Mouse (Mus musculus): ENCODE data around the gene Stx1b. TPM values are rescaled to one million over a fixed set of nuclear protein-coding genes. Genes with fewer than 3 reads are reported as not detected.
"Not testable (repeated sequence)": the region's sequence is repeated elsewhere in the genome, so short reads cannot be mapped to it uniquely, and the experiment has no call there.

The Stx1b gene
- total RNA-seq (2021): 100 to 1,000 TPM; 329 to 362 TPM

DNA sequence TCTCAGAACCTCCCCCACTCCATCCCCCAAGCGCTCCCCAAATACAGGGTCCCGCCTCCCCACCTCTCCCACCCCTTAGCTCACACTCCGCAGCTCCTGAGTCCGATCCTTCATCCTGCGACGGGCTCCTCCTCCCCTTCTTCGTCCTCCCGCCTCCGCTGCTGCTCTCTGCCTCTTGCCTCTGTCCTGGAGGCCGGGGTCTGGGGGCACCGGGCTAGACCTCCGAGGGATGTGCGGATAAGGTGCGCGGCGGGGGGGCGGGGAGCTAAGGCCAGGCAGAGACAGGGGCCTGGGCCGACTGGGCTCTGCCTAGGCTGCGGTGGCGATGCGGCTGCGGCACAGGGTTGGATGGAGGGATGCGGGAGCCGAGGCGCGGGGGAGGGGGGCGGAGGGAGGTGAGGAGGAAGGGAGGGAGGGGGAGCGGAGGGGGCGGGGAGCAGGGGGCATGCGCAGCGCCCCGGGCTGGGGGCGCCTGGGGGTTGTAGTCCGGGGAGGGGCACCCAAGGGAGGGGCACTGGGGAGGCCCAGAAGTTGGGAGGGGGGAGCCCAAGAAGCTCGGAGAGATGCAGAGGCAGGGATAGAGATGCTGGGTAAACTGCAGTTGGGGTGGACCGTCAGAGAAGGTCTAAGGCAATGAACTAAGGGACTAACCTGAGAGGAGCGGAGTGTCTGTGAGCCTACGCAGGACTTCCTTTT is at the start of gene Stx1b, which contains the start of gene Stx4a:
Gene Stx1b (minus strand): TSS at position 374 of the 696 bp plus-strand sequence.
Gene Stx4a (plus strand): TSS at position 119 of the 696 bp plus-strand sequence.
- peak in 1 of 2 experiments; percentile 64 for DNase-seq (ENCODE audit: extremely low spot score in 1 of 2, low spot score in 1 of 2)

GRCm38 (mm10) chr7:127870136-127870821 is 45.9 kb upstream of the Stx1b start:
- no peak for DNase-seq (ENCODE audit: extremely low spot score in 1 of 2, low spot score in 1 of 2)

DNA sequence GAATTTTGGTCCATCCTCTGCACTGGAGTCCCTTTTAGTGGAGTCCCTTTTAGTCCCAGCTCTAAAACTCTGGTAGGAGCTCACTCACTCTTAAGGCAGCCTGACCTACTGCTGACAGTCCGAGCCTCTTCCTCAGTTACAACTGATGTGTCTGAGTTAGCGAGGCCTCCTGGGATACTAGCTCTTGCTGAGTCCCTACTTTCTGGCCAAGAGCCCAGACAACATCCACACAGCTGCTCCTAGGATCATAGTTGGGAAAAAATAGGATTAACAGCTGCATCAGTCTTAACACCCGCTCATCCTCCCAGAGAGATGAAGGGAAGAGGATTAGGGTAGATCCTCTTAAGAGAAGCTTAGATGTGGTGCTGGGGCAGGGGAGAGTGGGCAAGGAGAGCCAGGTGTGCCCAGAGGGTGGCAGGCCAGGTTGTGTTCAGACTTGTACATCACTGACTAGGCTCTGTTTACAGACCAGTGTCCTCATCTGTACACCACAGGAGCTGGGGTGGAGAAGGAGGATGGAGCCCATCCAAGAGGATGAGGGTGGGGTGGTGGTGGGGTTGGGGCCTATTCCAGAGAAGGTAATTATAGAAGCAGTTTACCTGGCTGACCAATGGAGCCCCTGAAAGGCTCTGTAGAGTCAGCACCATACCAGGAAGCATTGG is 44.9 kb upstream of the Stx1b start:
- DNase-seq (ENCODE audit: extremely low spot score in 1 of 2, low spot score in 1 of 2): no peak

- DNase-seq (ENCODE audit: extremely low spot score in 1 of 2, low spot score in 1 of 2): no peak
Observed at GRCm38 (mm10) chr7:127867641-127868040, 43.3 kb upstream of the Stx1b start.

DNA sequence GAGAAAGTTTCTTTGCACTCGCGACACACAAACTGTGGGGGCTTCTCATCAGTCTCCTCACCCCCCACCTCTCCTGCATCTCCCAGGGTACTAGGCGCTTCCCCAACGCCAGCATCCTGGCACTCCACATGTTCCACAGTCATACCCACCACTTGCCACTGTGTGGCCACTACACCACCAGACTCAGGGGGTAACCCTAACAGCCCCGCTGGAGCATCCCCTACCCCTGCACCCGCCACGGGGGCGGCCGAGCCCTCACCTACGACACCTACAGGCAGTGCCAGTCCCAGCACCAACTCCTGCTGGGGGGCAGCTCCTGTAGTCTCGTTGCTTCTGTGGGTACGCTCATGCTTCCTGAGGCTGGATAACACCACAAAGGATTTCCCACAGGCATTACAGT is 42.1 kb upstream of the Stx1b start:
- no peak for DNase-seq (ENCODE audit: extremely low spot score in 1 of 2, low spot score in 1 of 2)

- DNase-seq (ENCODE audit: extremely low spot score in 1 of 2, low spot score in 1 of 2): no peak
Observed at GRCm38 (mm10) chr7:127858258-127858657, 33.9 kb upstream of the Stx1b start.

- no peak for DNase-seq (ENCODE audit: extremely low spot score in 1 of 2, low spot score in 1 of 2)
Observed at GRCm38 (mm10) chr7:127850906-127851305, 26.6 kb upstream of the Stx1b start.

- DNase-seq (ENCODE audit: extremely low spot score in 1 of 2, low spot score in 1 of 2): no peak
Observed at GRCm38 (mm10) chr7:127849973-127850875, 25.9 kb upstream of the Stx1b start.

DNA sequence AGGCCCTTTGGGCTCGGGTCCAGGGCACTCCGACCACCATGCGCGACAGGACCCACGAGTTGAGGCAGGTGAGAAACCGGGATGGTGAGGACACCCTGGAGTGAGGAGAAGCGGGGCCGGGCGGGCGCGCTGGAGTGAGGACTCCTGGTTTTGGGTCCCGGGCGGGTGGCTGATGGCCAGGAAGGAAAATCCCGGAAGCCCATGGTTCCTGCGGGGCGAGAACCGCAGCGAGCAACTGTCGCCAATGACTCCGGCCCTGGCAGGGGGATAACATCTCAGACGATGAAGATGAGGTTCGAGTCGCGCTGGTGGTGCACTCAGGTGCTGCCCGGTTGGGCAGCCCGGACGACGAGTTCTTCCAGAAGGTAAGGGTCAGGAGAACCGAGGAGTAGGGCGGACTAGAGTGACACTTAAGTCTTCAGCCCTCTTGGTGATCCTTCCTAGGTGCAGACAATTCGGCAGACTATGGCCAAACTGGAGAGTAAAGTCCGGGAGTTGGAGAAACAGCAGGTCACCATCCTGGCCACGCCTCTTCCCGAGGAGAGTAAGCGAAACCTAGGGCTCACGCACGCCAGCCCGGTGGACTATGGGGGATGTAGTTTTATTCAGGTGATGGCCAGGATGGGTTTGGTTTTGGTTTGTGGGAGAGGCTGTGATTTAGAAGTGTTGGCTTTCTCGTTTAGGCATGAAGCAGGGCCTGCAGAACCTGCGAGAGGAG is 17.8 kb upstream of the Stx1b start:
- DNase-seq (ENCODE audit: extremely low spot score in 1 of 2, low spot score in 1 of 2): peak; percentile 39 to 59

- DNase-seq (ENCODE audit: extremely low spot score in 1 of 2, low spot score in 1 of 2): peak; percentile 82 to 88
Observed at GRCm38 (mm10) chr7:127841340-127842000, 17.1 kb upstream of the Stx1b start.

DNA sequence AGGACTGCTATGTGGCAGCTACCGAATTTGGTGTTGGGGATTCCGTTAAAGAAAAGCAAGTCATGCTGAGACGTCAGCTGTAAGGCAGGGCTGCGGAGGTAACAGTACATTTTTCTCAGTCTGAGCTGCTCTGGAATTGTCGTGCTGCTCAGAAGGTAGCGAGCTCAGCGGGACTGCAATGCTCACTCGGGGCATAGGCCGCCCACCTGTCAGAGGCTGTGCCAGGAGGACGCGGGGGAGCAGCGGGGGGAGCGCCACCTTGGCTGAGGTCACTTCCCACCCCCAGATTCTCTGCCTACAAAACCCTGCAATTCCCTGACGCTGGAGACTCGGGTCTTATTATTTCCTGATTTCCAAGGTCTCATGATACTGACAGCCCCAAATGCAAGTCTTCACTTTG is 16.5 kb upstream of the Stx1b start:
- DNase-seq (ENCODE audit: extremely low spot score in 1 of 2, low spot score in 1 of 2): peak in 1 of 2 experiments; percentile 38

GRCm38 (mm10) chr7:127840031-127840430 is 15.7 kb upstream of the Stx1b start:
- not testable (repeated sequence) for DNase-seq (ENCODE audit: extremely low spot score in 1 of 2, low spot score in 1 of 2)

- DNase-seq (ENCODE audit: extremely low spot score in 1 of 2, low spot score in 1 of 2): not testable (repeated sequence)
Observed at GRCm38 (mm10) chr7:127837878-127838277, 13.5 kb upstream of the Stx1b start.

DNA sequence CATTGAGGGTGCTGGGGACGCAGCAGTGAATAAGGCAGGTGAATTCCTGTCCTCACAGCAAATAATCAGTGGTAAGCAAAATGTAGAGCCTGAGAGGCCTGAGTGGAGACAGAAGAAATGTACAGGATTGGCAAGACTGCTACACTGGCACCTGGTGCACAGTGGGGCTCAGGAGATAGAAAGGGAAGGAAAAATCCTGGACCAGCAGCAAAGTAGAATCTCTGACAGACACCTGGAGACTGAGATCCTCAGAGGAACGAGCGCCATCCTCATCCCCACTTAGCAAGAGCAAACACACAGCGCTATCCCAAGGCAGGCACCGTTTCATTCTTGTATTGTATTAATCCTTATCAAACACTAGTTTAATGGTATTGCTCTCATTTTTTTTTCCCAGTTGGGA is 13.1 kb upstream of the Stx1b start:
- DNase-seq (ENCODE audit: extremely low spot score in 1 of 2, low spot score in 1 of 2): no peak

DNA sequence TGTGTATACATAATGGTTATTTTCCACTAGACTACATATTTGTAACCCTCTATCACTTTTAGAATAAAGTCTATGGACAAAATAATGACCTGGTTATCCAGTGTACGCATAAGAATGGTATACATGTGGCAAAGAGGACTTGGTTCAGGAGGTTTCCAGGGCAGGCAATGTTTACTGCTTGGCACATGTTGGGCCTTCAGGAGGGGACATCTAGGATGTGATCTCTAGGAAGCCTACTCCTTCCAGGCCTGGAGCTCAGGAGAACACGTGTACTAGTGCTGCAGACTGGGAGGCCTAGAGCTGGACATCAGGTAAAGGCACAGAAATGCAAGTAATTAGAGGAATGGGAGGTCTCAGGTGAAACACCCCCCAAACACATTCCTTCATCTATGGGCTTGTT is 11.2 kb upstream of the Stx1b start:
- DNase-seq (ENCODE audit: extremely low spot score in 1 of 2, low spot score in 1 of 2): no peak

- DNase-seq (ENCODE audit: extremely low spot score in 1 of 2, low spot score in 1 of 2): peak in 1 of 2 experiments; percentile 45
Observed at GRCm38 (mm10) chr7:127823236-127824171, 845 bp downstream of the Stx1b start.

GRCm38 (mm10) chr7:127822494-127822893 is 1.9 kb downstream of the Stx1b start:
- no peak for DNase-seq (ENCODE audit: extremely low spot score in 1 of 2, low spot score in 1 of 2)

Measured in layer of hippocampus, postnatal 25 days (tissue).